15 mouse cellular contexts compared by ENCODE assay signal in genomic region chr2:7367738-7368137, GRCm38 (mm10).
"Had no signal": no experiment of that assay in that cellular context is flagged by ENCODE, and none has a peak within 500 bp of the region (broad histone marks: within the 10 kb centered on the region; RNA-seq: fewer than 3 reads in every experiment).

No protein-coding gene starts in this region.

- H3K4me3 ChIP-seq: lung, embryonic 15.5 days; megakaryocyte, embryonic 14.5 days; midbrain, embryonic 13.5 days; midbrain, embryonic 15.5 days; neural tube, embryonic 12.5 days; stomach, embryonic 15.5 days had no signal

- ATAC-seq: lung, postnatal 0 days; midbrain, embryonic 13.5 days; midbrain, embryonic 15.5 days had no signal

- DNase-seq: lung, postnatal 14 days; lung, postnatal 36 days; right cerebral cortex, postnatal 14 days; thymus, adult 2 months; thymus, postnatal 25 days; thymus, postnatal 4 days had no signal

- H3K27ac ChIP-seq: lung, embryonic 15.5 days; macrophage; midbrain, embryonic 13.5 days; midbrain, embryonic 15.5 days; neural tube, embryonic 12.5 days; stomach, embryonic 15.5 days; stomach, postnatal 0 days had no signal
